Mouse (Mus musculus) myocyte (in vitro differentiated cells): Measurements from ENCODE around the gene Creb5.

Experiments used
- CEBPB ChIP-seq: IDR thresholded peaks from 2 replicates; pipeline ENCODE4 v1.6.1; 2011; ENCODE audit warnings: mild to moderate bottlenecking, moderate library complexity; ENCODE audit not compliant: poor library complexity, insufficient read depth, severe bottlenecking
- E2F4 ChIP-seq: IDR thresholded peaks from one replicate; pipeline ENCODE4 v1.6.1; 2011; ENCODE audit warnings: mild to moderate bottlenecking, control low read depth, moderate library complexity; ENCODE audit not compliant: insufficient read depth
- MAX ChIP-seq: IDR thresholded peaks from one replicate; pipeline ENCODE4 v1.6.1; 2011; ENCODE audit warnings: low read depth, mild to moderate bottlenecking, control low read depth
- MYOD1 ChIP-seq, 3 experiments: IDR thresholded peaks; one replicate each; pipeline ENCODE4 v1.6.1; 2011; ENCODE audit warnings: control low read depth in 2 of 3, low read depth in 2 of 3, mild to moderate bottlenecking in 2 of 3, moderate library complexity in 1 of 3; ENCODE audit not compliant: insufficient read length in 2 of 3, control insufficient read depth in 1 of 3
- POLR2A ChIP-seq: IDR thresholded peaks from one replicate; pipeline ENCODE4 v1.6.1; 2011; ENCODE audit warnings: low read depth, mild to moderate bottlenecking, control low read depth, moderate library complexity; ENCODE audit not compliant: insufficient read length
- POLR2AphosphoS2 ChIP-seq: IDR thresholded peaks from one replicate; pipeline ENCODE4 v1.6.1; 2011; ENCODE audit warnings: low read depth, control low read depth; ENCODE audit not compliant: insufficient read length
- SRF ChIP-seq: IDR thresholded peaks from one replicate; pipeline ENCODE4 v1.6.1; 2011; ENCODE audit warnings: low read depth; ENCODE audit not compliant: control insufficient read depth, insufficient read length
- TCF12 ChIP-seq: IDR thresholded peaks from one replicate; pipeline ENCODE4 v1.6.1; 2011; ENCODE audit warnings: mild to moderate bottlenecking, control low read depth; ENCODE audit not compliant: poor library complexity, insufficient read depth, severe bottlenecking
- TCF3 ChIP-seq: IDR thresholded peaks from one replicate; pipeline ENCODE4 v1.6.1; 2011; ENCODE audit warnings: low read depth, control low read depth; ENCODE audit not compliant: insufficient read length
- USF1 ChIP-seq: IDR thresholded peaks from one replicate; pipeline ENCODE4 v1.6.1; 2011; ENCODE audit warnings: low read depth, mild to moderate bottlenecking, control low read depth, moderate library complexity

- TF ChIP-seq POLR2A, result no peak
- no peak for TF ChIP-seq MAX
- no peak for TF ChIP-seq E2F4
- TF ChIP-seq MYOD1 (IDR thresholded peaks at IDR 0.05; ENCODE audit: control insufficient read depth in 1 of 3, insufficient read length in 2 of 3, low read depth in 2 of 3), result no peak
- no peak for TF ChIP-seq TCF3
- no peak for TF ChIP-seq TCF12
- no peak for TF ChIP-seq SRF
- no peak for TF ChIP-seq POLR2AphosphoS2
- TF ChIP-seq USF1, result no peak
- TF ChIP-seq CEBPB, result no peak
These were observed 306.5 kb downstream of the Creb5 start for GRCm38 (mm10) chr6:53593603-53594002.
